In the genomic region with DNA sequence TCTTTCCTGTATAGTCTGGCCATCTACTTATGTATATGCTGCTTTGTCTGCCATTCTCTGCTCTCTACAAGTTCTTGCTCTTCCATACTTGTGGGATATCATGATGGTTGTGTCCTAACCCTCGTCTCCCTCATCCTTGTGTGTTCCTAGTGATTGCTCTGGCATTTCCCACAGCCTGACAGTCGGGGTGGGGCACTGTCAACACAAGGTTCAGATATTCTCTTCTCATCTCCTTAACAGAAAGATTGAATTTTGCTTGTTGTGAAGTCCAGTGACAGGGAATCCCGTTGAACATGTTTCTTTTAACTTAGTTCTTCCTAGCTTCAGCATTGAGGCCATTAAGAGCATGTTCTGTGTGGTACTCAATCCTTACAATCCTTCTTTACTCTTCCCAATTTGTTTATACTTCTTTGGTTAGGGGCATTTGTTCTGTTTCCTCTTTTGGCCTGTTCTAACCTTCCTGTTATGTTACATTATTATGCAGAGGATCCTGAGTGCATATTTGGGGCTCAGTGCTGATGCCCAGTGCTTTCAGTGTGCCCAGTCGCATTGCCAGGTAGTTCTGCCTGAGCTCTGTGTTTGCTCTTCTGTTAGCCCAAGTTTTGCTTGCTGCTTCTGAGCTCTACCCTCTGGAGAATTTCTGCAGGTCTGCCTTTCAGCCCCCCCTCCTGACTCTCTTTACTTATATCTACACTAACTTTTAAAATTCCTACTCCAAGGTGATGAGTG, we compare ENCODE assay signal across 38 mouse cellular contexts. TPM values are rescaled to one million over a fixed set of nuclear protein-coding genes. Genes with fewer than 3 reads are reported as not detected.
"Had no signal": no experiment of that assay in that cellular context is flagged by ENCODE, and none has a peak within 500 bp of the region (broad histone marks: within the 10 kb centered on the region; RNA-seq: fewer than 3 reads in every experiment).

No protein-coding gene starts in this region.

- H3K27ac ChIP-seq: gastrocnemius, adult 2 months; heart, embryonic 13.5 days; heart, embryonic 15.5 days; hindbrain, embryonic 13.5 days; hindbrain, embryonic 15.5 days; hindbrain, postnatal 0 days; layer of hippocampus, adult 2 months; left cerebral cortex, adult 2 months; limb, embryonic 13.5 days; limb, embryonic 15.5 days; liver, embryonic 12.5 days; liver, embryonic 14.5 days had no signal

- DNase-seq: gastrocnemius, adult 2 months; gastrocnemius, postnatal 10 days; gastrocnemius, postnatal 25 days; heart, adult 18-20 months; kidney, adult 11 months; kidney, adult 2 months; kidney, adult 9 months; kidney, postnatal 10 days; kidney, postnatal 25 days; kidney, postnatal 4 days had no signal

- H3K36me3 ChIP-seq: heart, embryonic 13.5 days; heart, embryonic 15.5 days; hindbrain, embryonic 13.5 days; hindbrain, embryonic 15.5 days; limb, embryonic 13.5 days; limb, embryonic 15.5 days; liver, embryonic 12.5 days had no signal

- H3K4me1 ChIP-seq: heart, embryonic 13.5 days; heart, embryonic 15.5 days; hindbrain, embryonic 13.5 days; hindbrain, embryonic 15.5 days; limb, embryonic 13.5 days; limb, embryonic 15.5 days; liver, embryonic 12.5 days had no signal

- ATAC-seq: hindbrain, postnatal 0 days; intestine, embryonic 16.5 days; liver, embryonic 12.5 days had no signal

- H3K4me3 ChIP-seq: gastrocnemius, adult 2 months; heart, embryonic 13.5 days; heart, embryonic 15.5 days; hindbrain, embryonic 13.5 days; hindbrain, embryonic 15.5 days; layer of hippocampus, adult 2 months; left cerebral cortex, adult 2 months; limb, embryonic 13.5 days; limb, embryonic 15.5 days; liver, embryonic 12.5 days had no signal

- H3K27me3 ChIP-seq: heart, embryonic 13.5 days; heart, embryonic 15.5 days; hindbrain, embryonic 13.5 days; hindbrain, embryonic 15.5 days; limb, embryonic 13.5 days; limb, embryonic 15.5 days; liver, embryonic 12.5 days had no signal

RNA-seq across cellular contexts. Expression of a gene that starts 6.5 kb away (rescaled TPM):
- total RNA-seq: gastrocnemius, adult 2 months; gastrocnemius, postnatal 10 days; gastrocnemius, postnatal 25 days; gastrocnemius, postnatal 4 days; heart, adult 18-20 months; heart, adult 8-10 months; heart, postnatal 25 days; hematopoietic stem cell, adult 5-6 weeks; hindbrain, postnatal 0 days; layer of hippocampus, adult 2 months; layer of hippocampus, postnatal 10 days; layer of hippocampus, postnatal 25 days; left cerebral cortex, adult 2 months; left cerebral cortex, postnatal 14 days; left cerebral cortex, postnatal 36 days; liver, adult 2 months had no signal
- polyA plus RNA-seq: frontal cortex, adult 2 months; heart, embryonic 11.5 days; heart, embryonic 13.5 days; heart, embryonic 15.5 days; heart, postnatal 0 days; hindbrain, embryonic 11.5 days; hindbrain, embryonic 13.5 days; hindbrain, embryonic 15.5 days; hindbrain, postnatal 0 days; intestine, embryonic 14.5 days; intestine, embryonic 16.5 days; kidney, adult 2 months; kidney, embryonic 16.5 days; limb, embryonic 11.5 days; limb, embryonic 13.5 days; limb, embryonic 15.5 days; liver, adult 2 months; liver, embryonic 12.5 days; liver, embryonic 14.5 days had no signal
